Mouse (Mus musculus) CH12.LX (cell line): ENCODE measurements around the gene Ssbp3. TPM values are rescaled to one million over a fixed set of nuclear protein-coding genes. Genes with fewer than 3 reads are reported as not detected.

Experiments used
- DNase-seq: peaks from one replicate; pipeline ENCODE4 v3.0.0-alpha.2; 2013; ENCODE audit errors: extremely low read depth
- H3K27ac ChIP-seq: 2 replicates; pipeline ENCODE4 v1.5.1; 2012; ENCODE audit warnings: low read depth, mild to moderate bottlenecking, control low read depth, moderate library complexity; ENCODE audit not compliant: insufficient read depth
- H3K27me3 ChIP-seq: replicated peaks from 2 replicates; pipeline ENCODE3; 2012; ENCODE audit warnings: inconsistent platforms
- H3K36me3 ChIP-seq, 2 experiments: replicated peaks in 1 of 2; 2 replicates each; pipeline versions ENCODE3 to v1.6.1; 2012; ENCODE audit warnings: inconsistent platforms in 1 of 2, low read length in 1 of 2, mild to moderate bottlenecking in 1 of 2, mixed read lengths in 1 of 2, moderate library complexity in 1 of 2; ENCODE audit not compliant: control insufficient read depth in 1 of 2, insufficient read depth in 1 of 2
- H3K4me1 ChIP-seq, 2 experiments: 2 replicates each; pipeline ENCODE4 v1.6.1; 2012; ENCODE audit warnings: inconsistent platforms in 1 of 2, moderate library complexity in 1 of 2; ENCODE audit not compliant: insufficient read depth in 2 of 2, control insufficient read depth in 1 of 2
- H3K4me2 ChIP-seq: 2 replicates; pipeline ENCODE4 v1.6.1; 2012; ENCODE audit warnings: low read depth, mild to moderate bottlenecking, control low read depth; ENCODE audit not compliant: poor library complexity, insufficient read depth, severe bottlenecking
- H3K4me3 ChIP-seq, 3 experiments: fragments of 150-350 bp in 1 of 3; sonication (generic) in 1 of 3; replicated peaks in 1 of 3; 2 replicates each; pipeline versions ENCODE3 to v1.5.1; 2011 to 2012; ENCODE audit warnings: low read depth in 2 of 3, low read length in 2 of 3, mild to moderate bottlenecking in 2 of 3, moderate library complexity in 2 of 3, control low read depth in 1 of 3, improper control_type of control experiment in 1 of 3, inconsistent platforms in 1 of 3, mixed read lengths in 1 of 3; ENCODE audit not compliant: poor library complexity in 1 of 3
- H3K79me2 ChIP-seq: replicated peaks from 2 replicates; pipeline ENCODE4 v1.6.1; 2012; ENCODE audit warnings: mild to moderate bottlenecking, moderate library complexity; ENCODE audit not compliant: control insufficient read depth, poor library complexity, insufficient read depth, severe bottlenecking; ENCODE audit errors: extremely low read depth
- H3K9ac ChIP-seq: 2 replicates; pipeline ENCODE4 v1.6.1; 2012; ENCODE audit warnings: low read depth, mild to moderate bottlenecking, control low read depth, moderate library complexity; ENCODE audit not compliant: insufficient read depth
- H3K9me3 ChIP-seq: replicated peaks from 2 replicates; pipeline ENCODE3; 2012; ENCODE audit warnings: low read length, inconsistent platforms, mixed read lengths
- BHLHE40 ChIP-seq: IDR thresholded peaks from 2 replicates; pipeline ENCODE4 v1.6.1; 2011; ENCODE audit warnings: mild to moderate bottlenecking, low read depth, low read length, improper control_type of control experiment
- CHD2 ChIP-seq: IDR thresholded peaks from 2 replicates; pipeline ENCODE4 v1.6.1; 2011; ENCODE audit warnings: low read length, improper control_type of control experiment
- CTCF ChIP-seq, 2 experiments: IDR thresholded peaks in 1 of 2; conservative IDR thresholded peaks in 1 of 2; 2 replicates each; pipeline ENCODE4 v1.5.1; 2011 to 2012; ENCODE audit warnings: low read depth in 2 of 2, low read length in 2 of 2, improper control_type of control experiment in 1 of 2, inconsistent platforms in 1 of 2, mild to moderate bottlenecking in 1 of 2, moderate library complexity in 1 of 2
- E2F4 ChIP-seq: IDR thresholded peaks from 2 replicates; pipeline ENCODE4 v1.6.1; 2011; ENCODE audit warnings: low read depth, low read length, improper control_type of control experiment; ENCODE audit not compliant: insufficient replicate concordance
- ELF1 ChIP-seq: IDR thresholded peaks from 2 replicates; pipeline ENCODE4 v1.6.1; 2014; ENCODE audit warnings: low read depth, mild to moderate bottlenecking, inconsistent platforms, low read length, improper control_type of control experiment
- EP300 ChIP-seq: IDR thresholded peaks from 2 replicates; pipeline ENCODE4 v1.6.1; 2011; ENCODE audit warnings: low read length, improper control_type of control experiment
- ETS1 ChIP-seq: conservative IDR thresholded peaks from 2 replicates; pipeline ENCODE4 v1.6.1; 2012; ENCODE audit warnings: low read depth, mild to moderate bottlenecking, inconsistent platforms, low read length, improper control_type of control experiment, moderate library complexity
- IRF4 ChIP-seq: IDR thresholded peaks from 2 replicates; pipeline ENCODE4 v1.6.1; 2014; ENCODE audit warnings: low read depth, mild to moderate bottlenecking, inconsistent platforms, low read length, improper control_type of control experiment
- JUN ChIP-seq: IDR thresholded peaks from 2 replicates; pipeline ENCODE4 v1.6.1; 2011; ENCODE audit warnings: low read depth, mild to moderate bottlenecking, low read length, improper control_type of control experiment, moderate library complexity; ENCODE audit not compliant: insufficient read depth
- MEF2A ChIP-seq: IDR thresholded peaks from 2 replicates; pipeline ENCODE4 v1.6.1; 2014; ENCODE audit warnings: low read depth, mild to moderate bottlenecking, inconsistent platforms, low read length, improper control_type of control experiment, borderline replicate concordance
- MXI1 ChIP-seq: IDR thresholded peaks from 2 replicates; pipeline ENCODE4 v1.6.1; 2011; ENCODE audit warnings: mild to moderate bottlenecking, low read depth, low read length, improper control_type of control experiment
- NELFE ChIP-seq: IDR thresholded peaks from 2 replicates; pipeline ENCODE4 v1.6.1; 2011; ENCODE audit warnings: low read depth, low read length, improper control_type of control experiment
- POLR2AphosphoS2 ChIP-seq: IDR thresholded peaks from 2 replicates; pipeline ENCODE4 v1.6.1; 2011; ENCODE audit warnings: low read depth, low read length, improper control_type of control experiment
- RAD21 ChIP-seq: IDR thresholded peaks from 2 replicates; pipeline ENCODE4 v1.6.1; 2011; ENCODE audit warnings: low read depth, mild to moderate bottlenecking, low read length, improper control_type of control experiment, moderate library complexity
- TCF12 ChIP-seq: IDR thresholded peaks from 2 replicates; pipeline ENCODE4 v1.6.1; 2014; ENCODE audit warnings: low read depth, mild to moderate bottlenecking, inconsistent platforms, low read length, improper control_type of control experiment
- UBTF ChIP-seq: IDR thresholded peaks from 2 replicates; pipeline ENCODE4 v1.6.1; 2012; ENCODE audit warnings: low read depth, mild to moderate bottlenecking, inconsistent platforms, low read length, improper control_type of control experiment, moderate library complexity
- ZMIZ1 ChIP-seq: IDR thresholded peaks from 2 replicates; pipeline ENCODE4 v1.6.1; 2012; ENCODE audit warnings: low read depth, mild to moderate bottlenecking, inconsistent platforms, low read length, improper control_type of control experiment
- ZNF384 ChIP-seq: IDR thresholded peaks from 2 replicates; pipeline ENCODE4 v1.6.1; 2012; ENCODE audit warnings: low read depth, low read length, improper control_type of control experiment, inconsistent platforms
- dilution Hi-C: fragments of 300-500 bp; cut with MboI; formaldehyde crosslinking; loops from 2 replicates; pipeline ENCODE4 v1.14.3; 2020; ENCODE audit warnings: low sequenced_read_pairs; ENCODE audit not compliant: extremely low pct_unique_long_range_greater_than_20kb, extremely low pct_ligation_motif_present
- in situ Hi-C: fragments of 300-500 bp; cut with MboI; formaldehyde crosslinking; loops from 3 replicates; pipeline ENCODE4 v1.14.3; 2019; ENCODE audit warnings: low sequenced_read_pairs, low pct_ligation_motif_present, low pct_unique_long_range_greater_than_20kb, mixed read lengths
- polyA plus RNA-seq: library from polyadenylated mRNA; unstranded; fragments of >175 nt; gene quantifications from 2 replicates; pipeline ENCODE4 v1.2.1, GENCODE M21; 2012; ENCODE audit warnings: low read depth; ENCODE audit not compliant: insufficient read length
- total RNA-seq, 2 experiments: library from RNA; depleted of rRNA; stranded (reverse); fragments of 300-350 nt in 1 of 2; fragments of >200 nt in 1 of 2; gene quantifications; 2 replicates each; pipeline ENCODE4 v1.2.3; 2012 to 2014

Gene Ssbp3
- total and polyA plus RNA-seq, 3 experiments = 32.4 to 129 (median 76.5) TPM

- H3K4me1 ChIP-seq = peaks cover 67 to 98% of the 10 kb centered on the region in 2 experiments
- TF ChIP-seq IRF4 = peak; percentile 31; the same call in 1 of the 2 replicates
- 0 out of 2 replicates have a peak, but pooled peaks have one; percentile 31 for TF ChIP-seq ETS1
- no peak for TF ChIP-seq BHLHE40
- no peak for TF ChIP-seq E2F4
- no peak for TF ChIP-seq NELFE
- no peak for TF ChIP-seq MXI1
- TF ChIP-seq ZNF384 = no peak
- TF ChIP-seq MEF2A = no peak
- no peak for TF ChIP-seq UBTF
- no peak for TF ChIP-seq POLR2AphosphoS2
- no peak for TF ChIP-seq ZMIZ1
- no peak for TF ChIP-seq TCF12
- no peak for TF ChIP-seq RAD21
- TF ChIP-seq CHD2 = peak; percentile 65
- TF ChIP-seq CTCF (conservative IDR thresholded peaks at IDR 0.05 in 1 of 2, IDR thresholded peaks at IDR 0.05 in 1 of 2; ENCODE audit: low read depth in 2 of 2, low read length in 2 of 2) = no peak
Measured at GRCm38 (mm10) chr4:106975890-106976289, 65.4 kb downstream of the Ssbp3 start.

GRCm38 (mm10) chr4:106976576-106976975 is 66.1 kb downstream of the Ssbp3 start:
- Histone ChIP-seq H3K4me2 (peak overlapping the region; percentile 38), H3K27me3 (no peaks in the 10 kb centered on the region), H3K79me2 (peaks cover 6% of the 10 kb centered on the region), H3K9ac (peak overlapping the region; percentile 46), H3K36me3 (peaks cover 2 to 38% of the 10 kb centered on the region in 2 experiments), H3K4me1 (peaks cover 64 to 98% of the 10 kb centered on the region in 2 experiments), H3K9me3 (no peaks in the 10 kb centered on the region), H3K4me3 (peak overlapping the region in 1 of 3 experiments; percentile 2), H3K27ac (peak overlapping the region; percentile 98)
- in situ Hi-C loops = no loop called here
- dilution Hi-C loops = no loop called here
- peak; percentile 66 for DNase-seq
- 0 out of 2 replicates have a peak, but pooled peaks have one; percentile 27 for TF ChIP-seq BHLHE40
- peak; percentile 19; the same call in 1 of the 2 replicates for TF ChIP-seq TCF12
- TF ChIP-seq JUN = no peak
- TF ChIP-seq EP300 = peak; percentile 41; the same call in 1 of the 2 replicates
- 0 out of 2 replicates have a peak, but pooled peaks have one; percentile 33 for TF ChIP-seq ELF1
- TF ChIP-seq CHD2 = peak; percentile 77; the same call in 1 of the 2 replicates

More at GRCm38 (mm10) chr4:106975890-106976289, 65.4 kb downstream of the Ssbp3 start:
- Histone ChIP-seq H3K27ac (peak overlapping the region; percentile 98), H3K36me3 (peaks cover 2 to 42% of the 10 kb centered on the region in 2 experiments), H3K9ac (peak overlapping the region; percentile 46; the same call in 1 of the 2 replicates), H3K4me2 (peak overlapping the region; percentile 38), H3K9me3 (no peaks in the 10 kb centered on the region), H3K27me3 (no peaks in the 10 kb centered on the region), H3K79me2 (peaks cover 6% of the 10 kb centered on the region), H3K4me3 (no peak overlapping the region)
- peak; percentile 70 for DNase-seq
- in situ Hi-C loops = no loop called here
- dilution Hi-C loops = no loop called here
